Mouse (Mus musculus): ENCODE measurements around the gene Etnk2. TPM values are rescaled to one million over a fixed set of nuclear protein-coding genes. Genes with fewer than 3 reads are reported as not detected.

Gene Etnk2
- polyA plus RNA-seq, 1 experiment from 2014 or later = 1.3 TPM

DNA sequence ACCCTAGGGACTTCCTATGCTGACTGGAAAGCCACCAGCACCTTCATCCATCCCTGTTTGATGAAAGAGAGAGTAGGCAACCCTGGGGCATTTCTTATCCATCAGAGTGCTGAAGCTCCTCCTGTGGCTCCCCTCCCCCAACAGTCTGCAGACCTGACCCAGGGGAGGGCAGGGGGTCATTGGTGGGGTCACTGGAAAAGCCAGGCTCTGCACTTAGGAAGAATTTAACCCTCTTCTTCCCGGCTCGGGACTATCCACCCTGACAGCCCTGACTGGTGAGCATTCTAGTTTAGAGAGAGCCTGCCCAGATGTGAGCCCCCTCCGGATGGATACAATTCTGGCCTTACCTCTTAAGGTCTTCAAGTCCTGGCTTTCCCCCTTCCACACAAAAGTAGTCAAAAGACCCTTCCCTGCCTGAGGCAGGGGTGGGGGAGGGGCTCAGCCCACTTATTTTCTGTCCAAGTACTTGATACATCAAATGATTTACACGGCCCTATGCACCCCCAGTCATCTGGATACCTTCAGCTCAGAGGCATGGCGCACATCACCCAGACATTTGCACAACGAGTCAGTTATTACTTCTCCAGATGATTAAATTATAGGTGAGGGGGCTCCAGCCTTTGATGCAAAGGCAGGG lies 45.6 kb downstream of the Etnk2 start:
- ATAC-seq (ENCODE audit: insufficient number of reproducible peaks, low FRiP score, low TSS enrichment, low read depth) = no peak
- H3K27ac ChIP-seq (replicated peaks; ENCODE audit: low read depth, low read length) = no peak overlapping the region; the same call in 1 of the 2 replicates
- H3K4me3 ChIP-seq (ENCODE audit: low read depth, low read length) = no peak overlapping the region
- no peaks in the 10 kb centered on the region for H3K36me3 ChIP-seq (ENCODE audit: control insufficient read depth, insufficient read depth, low read length)
- no peaks in the 10 kb centered on the region for H3K9me3 ChIP-seq (ENCODE audit: control insufficient read depth, low read length)
- peak overlapping the region; percentile 8; the same call in 1 of the 2 replicates for H3K4me2 ChIP-seq (ENCODE audit: low read depth, severe bottlenecking)
- peaks cover 18% of the 10 kb centered on the region for H3K4me1 ChIP-seq (ENCODE audit: control insufficient read depth, insufficient read depth, low read length)
- H3K9ac ChIP-seq (ENCODE audit: low read length) = no peak overlapping the region; the same call in 1 of the 2 replicates
- peak; percentile 64 for DNase-seq (ENCODE audit: low spot score)
- WGBS = 1% methylated on average over 6 of the region's 6 CpGs
- H3K27me3 ChIP-seq (ENCODE audit: control insufficient read depth, insufficient read depth, low read length) = no peaks in the 10 kb centered on the region

DNA sequence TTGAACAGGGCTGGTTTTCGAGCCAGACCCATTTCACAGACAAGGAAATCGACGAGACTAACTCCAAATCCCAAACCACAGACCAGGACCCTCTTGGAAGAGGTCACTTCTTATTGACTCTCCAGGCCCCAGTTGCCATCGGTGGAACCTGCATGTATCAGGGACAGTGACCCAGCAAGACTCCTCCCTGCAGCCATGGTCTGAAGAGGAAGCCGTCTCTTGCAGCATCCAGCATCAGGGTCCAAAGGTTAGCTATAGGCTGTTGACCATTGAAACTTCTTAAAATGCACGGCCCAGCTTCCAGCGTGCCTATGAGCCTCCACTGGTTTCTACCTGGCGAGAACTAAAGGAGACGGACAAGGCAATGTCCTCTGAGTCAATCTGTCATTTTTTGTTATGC lies 46.4 kb downstream of the Etnk2 start:
- ATAC-seq (ENCODE audit: insufficient number of reproducible peaks, low FRiP score, low TSS enrichment, low read depth) = no peak
- Histone ChIP-seq H3K36me3 (ENCODE audit: control insufficient read depth, insufficient read depth, low read length) (no peaks in the 10 kb centered on the region), H3K9me3 (ENCODE audit: control insufficient read depth, low read length) (no peaks in the 10 kb centered on the region), H3K27me3 (ENCODE audit: control insufficient read depth, insufficient read depth, low read length) (no peaks in the 10 kb centered on the region), H3K27ac (replicated peaks; ENCODE audit: low read depth, low read length) (no peak overlapping the region; the same call in 1 of the 2 replicates), H3K4me1 (ENCODE audit: control insufficient read depth, insufficient read depth, low read length) (peaks cover 18% of the 10 kb centered on the region), H3K4me3 (ENCODE audit: low read depth, low read length) (no peak overlapping the region), H3K4me2 (ENCODE audit: low read depth, severe bottlenecking) (no peak overlapping the region), H3K9ac (ENCODE audit: low read length) (no peak overlapping the region)
- DNase-seq (ENCODE audit: low spot score) = no peak
- WGBS = 55% methylated on average over 9 of the region's 9 CpGs

DNA sequence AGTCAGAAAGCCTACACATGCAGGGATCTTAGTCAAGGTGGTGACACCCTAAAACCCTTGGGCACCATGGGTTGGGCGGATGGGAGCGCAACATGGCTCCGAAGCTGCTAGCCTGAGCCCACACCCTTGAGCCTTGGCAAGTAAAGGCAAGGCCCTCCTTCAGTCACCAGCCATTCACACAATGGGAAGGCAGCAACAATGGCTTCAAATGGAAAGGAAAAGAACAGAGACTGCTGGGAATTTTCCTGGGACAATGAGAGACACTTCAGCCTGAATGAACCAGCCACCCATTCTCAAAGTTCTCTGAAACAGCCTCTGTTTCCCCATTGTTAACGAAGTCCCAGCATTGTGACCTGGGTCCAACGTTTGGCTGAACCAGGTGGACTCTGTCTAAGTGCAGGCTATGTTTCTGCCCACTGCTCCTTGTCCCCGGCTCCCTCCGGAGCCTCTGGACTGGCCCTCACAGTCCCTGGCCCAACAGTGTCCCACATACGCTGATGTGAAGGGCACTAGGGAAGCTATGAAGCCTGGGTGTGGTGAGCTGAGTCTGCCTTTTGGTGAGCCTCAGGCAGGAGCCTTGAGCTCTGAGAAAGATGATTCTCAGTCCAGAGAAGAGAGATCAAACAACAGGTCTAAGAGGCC lies 48.3 kb downstream of the Etnk2 start:
- no peak overlapping the region for H3K4me2 ChIP-seq (ENCODE audit: low read depth, severe bottlenecking)

DNA sequence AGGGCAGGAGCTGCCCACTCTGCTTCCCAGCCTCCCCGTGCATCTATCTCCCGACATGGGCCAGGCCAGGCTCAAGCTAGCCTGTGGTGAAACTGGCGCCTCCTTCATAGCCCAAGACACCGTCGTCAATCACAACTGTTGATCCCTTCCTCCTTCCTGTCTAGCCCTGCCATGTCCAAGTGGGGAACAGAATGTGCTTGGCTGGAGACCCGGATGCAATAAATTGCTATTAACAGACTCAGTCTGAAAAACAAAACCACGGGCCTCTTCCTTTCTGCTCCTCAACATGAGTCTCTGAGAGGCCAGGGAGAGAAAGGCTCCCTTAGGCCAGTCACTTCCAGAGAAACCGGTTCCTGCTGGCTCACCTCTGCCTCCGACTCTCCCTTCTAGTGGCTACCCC lies 49.6 kb downstream of the Etnk2 start:
- WGBS = 54% methylated on average over 9 of the region's 9 CpGs
- DNase-seq (ENCODE audit: low spot score) (no peak), ATAC-seq (ENCODE audit: insufficient number of reproducible peaks, low FRiP score, low TSS enrichment, low read depth) (no peak)
- H3K9me3 ChIP-seq (ENCODE audit: control insufficient read depth, low read length) = no peaks in the 10 kb centered on the region
- H3K36me3 ChIP-seq (ENCODE audit: control insufficient read depth, insufficient read depth, low read length) = no peaks in the 10 kb centered on the region
- H3K4me3 ChIP-seq (ENCODE audit: low read depth, low read length) = no peak overlapping the region
- H3K4me2 ChIP-seq (ENCODE audit: low read depth, severe bottlenecking) = no peak overlapping the region
- H3K27me3 ChIP-seq (ENCODE audit: control insufficient read depth, insufficient read depth, low read length) = no peaks in the 10 kb centered on the region
- H3K27ac ChIP-seq (replicated peaks; ENCODE audit: low read depth, low read length) = no peak overlapping the region; the same call in 1 of the 2 replicates
- no peak overlapping the region for H3K9ac ChIP-seq (ENCODE audit: low read length)
- H3K4me1 ChIP-seq (ENCODE audit: control insufficient read depth, insufficient read depth, low read length) = peaks cover 25% of the 10 kb centered on the region

More for the DNA sequence above, 48.3 kb downstream of the Etnk2 start:
- Histone ChIP-seq H3K9me3 (ENCODE audit: control insufficient read depth, low read length) (no peaks in the 10 kb centered on the region), H3K4me1 (ENCODE audit: control insufficient read depth, insufficient read depth, low read length) (peaks cover 21% of the 10 kb centered on the region), H3K36me3 (ENCODE audit: control insufficient read depth, insufficient read depth, low read length) (no peaks in the 10 kb centered on the region), H3K9ac (ENCODE audit: low read length) (no peak overlapping the region), H3K4me3 (ENCODE audit: low read depth, low read length) (no peak overlapping the region), H3K27me3 (ENCODE audit: control insufficient read depth, insufficient read depth, low read length) (no peaks in the 10 kb centered on the region), H3K27ac (replicated peaks; ENCODE audit: low read depth, low read length) (no peak overlapping the region)
- no peak for DNase-seq (ENCODE audit: low spot score)
- ATAC-seq (ENCODE audit: insufficient number of reproducible peaks, low FRiP score, low TSS enrichment, low read depth) = no peak
- WGBS = 81% methylated on average over 8 of the region's 8 CpGs

DNA sequence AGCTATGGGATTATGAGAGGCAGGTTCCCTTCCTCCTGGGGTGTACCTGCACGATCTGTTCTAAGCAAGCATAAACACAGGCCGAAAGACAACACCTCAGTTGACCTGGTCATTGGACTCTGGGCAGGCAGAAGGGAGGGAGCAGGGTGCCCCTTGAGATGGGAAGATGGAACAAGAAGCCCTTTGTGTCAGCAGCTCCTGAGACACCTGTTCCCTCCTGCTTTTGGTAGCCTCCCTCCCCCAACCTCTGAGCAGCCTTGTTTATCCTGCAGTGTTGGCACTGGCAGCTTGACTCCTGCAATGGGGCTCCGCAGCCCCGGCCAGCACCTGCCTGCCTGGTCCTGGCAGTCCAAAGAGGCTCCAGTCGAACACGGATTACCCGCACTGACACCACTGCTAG lies 51.7 kb downstream of the Etnk2 start:
- H3K27ac ChIP-seq (replicated peaks; ENCODE audit: low read depth, low read length) = no peak overlapping the region
- ATAC-seq (ENCODE audit: insufficient number of reproducible peaks, low FRiP score, low TSS enrichment, low read depth) = no peak
- H3K4me2 ChIP-seq (ENCODE audit: low read depth, severe bottlenecking) = no peak overlapping the region
- WGBS = 66% methylated on average over 7 of the region's 7 CpGs
- no peak for DNase-seq (ENCODE audit: low spot score)
- peaks cover 15% of the 10 kb centered on the region for H3K4me1 ChIP-seq (ENCODE audit: control insufficient read depth, insufficient read depth, low read length)
- no peak overlapping the region for H3K9ac ChIP-seq (ENCODE audit: low read length)
- H3K36me3 ChIP-seq (ENCODE audit: control insufficient read depth, insufficient read depth, low read length) = no peaks in the 10 kb centered on the region
- H3K4me3 ChIP-seq (ENCODE audit: low read depth, low read length) = no peak overlapping the region
- H3K27me3 ChIP-seq (ENCODE audit: control insufficient read depth, insufficient read depth, low read length) = no peaks in the 10 kb centered on the region; the same call in 1 of the 2 replicates
- H3K9me3 ChIP-seq (ENCODE audit: control insufficient read depth, low read length) = no peaks in the 10 kb centered on the region

DNA sequence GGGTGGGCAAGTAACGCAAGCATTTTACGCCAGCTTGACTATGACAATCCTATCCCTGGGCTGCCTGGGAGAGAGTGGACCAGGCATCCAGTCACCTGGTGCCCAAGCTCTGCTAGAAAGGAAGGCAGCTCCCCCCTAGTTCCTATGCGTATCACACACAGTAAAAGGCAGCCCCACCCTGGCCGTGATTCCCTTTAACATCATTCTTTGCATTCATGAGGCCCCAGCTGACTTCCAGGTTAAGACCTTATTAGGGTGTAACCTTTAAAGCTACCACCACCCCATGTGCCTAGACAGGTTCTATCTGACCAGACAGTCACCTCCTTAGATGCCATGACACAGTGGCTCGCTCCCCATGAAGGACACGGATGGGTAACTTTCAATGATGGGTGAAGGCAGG lies 52.1 kb downstream of the Etnk2 start:
- H3K4me3 ChIP-seq (ENCODE audit: low read depth, low read length) = no peak overlapping the region
- no peaks in the 10 kb centered on the region for H3K9me3 ChIP-seq (ENCODE audit: control insufficient read depth, low read length)
- no peak overlapping the region for H3K9ac ChIP-seq (ENCODE audit: low read length)
- H3K4me1 ChIP-seq (ENCODE audit: control insufficient read depth, insufficient read depth, low read length) = peaks cover 17% of the 10 kb centered on the region
- no peaks in the 10 kb centered on the region for H3K36me3 ChIP-seq (ENCODE audit: control insufficient read depth, insufficient read depth, low read length)
- H3K27ac ChIP-seq (replicated peaks; ENCODE audit: low read depth, low read length) = no peak overlapping the region
- no peak overlapping the region for H3K4me2 ChIP-seq (ENCODE audit: low read depth, severe bottlenecking)
- 78% methylated on average over 6 of the region's 6 CpGs for WGBS
- no peak for DNase-seq (ENCODE audit: low spot score)
- H3K27me3 ChIP-seq (ENCODE audit: control insufficient read depth, insufficient read depth, low read length) = no peaks in the 10 kb centered on the region; the same call in 1 of the 2 replicates
- ATAC-seq (ENCODE audit: insufficient number of reproducible peaks, low FRiP score, low TSS enrichment, low read depth) = no peak

DNA sequence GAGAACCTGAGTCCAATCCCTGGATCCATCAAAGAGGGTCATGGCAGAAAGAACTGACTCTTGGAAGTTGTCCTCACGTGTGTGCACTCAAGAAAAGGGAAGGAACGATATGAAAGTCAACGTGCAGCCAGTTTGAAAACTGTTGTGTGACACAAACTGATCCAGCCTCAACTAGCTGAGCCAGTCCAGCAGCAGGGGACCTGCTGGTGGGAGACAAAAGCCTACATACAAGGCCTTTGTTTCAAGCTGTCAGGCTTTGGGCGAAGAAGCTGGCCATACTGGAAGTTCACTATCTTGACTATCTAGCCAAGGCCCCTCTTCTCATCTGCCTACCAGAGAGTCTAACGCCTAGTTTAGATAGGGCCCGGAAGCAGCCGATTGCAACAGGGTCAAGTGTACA lies 53.1 kb downstream of the Etnk2 start:
- Histone ChIP-seq H3K36me3 (ENCODE audit: control insufficient read depth, insufficient read depth, low read length) (no peaks in the 10 kb centered on the region), H3K4me3 (ENCODE audit: low read depth, low read length) (no peak overlapping the region), H3K4me1 (ENCODE audit: control insufficient read depth, insufficient read depth, low read length) (peaks cover 21% of the 10 kb centered on the region), H3K9ac (ENCODE audit: low read length) (no peak overlapping the region), H3K27me3 (ENCODE audit: control insufficient read depth, insufficient read depth, low read length) (no peaks in the 10 kb centered on the region; the same call in 1 of the 2 replicates), H3K27ac (replicated peaks; ENCODE audit: low read depth, low read length) (no peak overlapping the region), H3K9me3 (ENCODE audit: control insufficient read depth, low read length) (no peaks in the 10 kb centered on the region), H3K4me2 (ENCODE audit: low read depth, severe bottlenecking) (no peak overlapping the region)
- ATAC-seq (ENCODE audit: insufficient number of reproducible peaks, low FRiP score, low TSS enrichment, low read depth) = no peak
- 94% methylated on average over 7 of the region's 7 CpGs for WGBS
- DNase-seq (ENCODE audit: low spot score) = no peak

DNA sequence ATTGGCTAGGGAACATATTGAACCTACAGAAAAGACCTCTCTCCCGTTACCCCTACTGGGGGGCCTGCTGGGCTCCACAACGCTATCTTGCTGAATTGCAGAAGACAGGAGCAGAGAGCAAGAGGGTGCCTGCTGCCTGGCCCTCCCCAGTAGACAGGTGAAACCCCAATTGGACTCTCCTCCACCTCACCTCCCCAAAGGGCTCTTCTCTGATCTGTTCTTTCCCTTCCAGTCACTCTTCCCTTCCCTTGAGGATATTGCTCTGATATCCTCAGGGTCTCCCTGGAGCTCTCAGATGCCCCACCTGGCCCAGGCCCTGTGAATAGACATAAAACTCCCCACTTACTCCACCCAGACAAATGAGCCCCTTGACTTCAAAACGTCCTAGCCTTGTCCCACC lies 53.7 kb downstream of the Etnk2 start:
- H3K36me3 ChIP-seq (ENCODE audit: control insufficient read depth, insufficient read depth, low read length) = no peaks in the 10 kb centered on the region
- H3K27ac ChIP-seq (replicated peaks; ENCODE audit: low read depth, low read length) = no peak overlapping the region
- WGBS = 69% methylated on average over 3 of the region's 3 CpGs
- DNase-seq (ENCODE audit: low spot score) (no peak), ATAC-seq (ENCODE audit: insufficient number of reproducible peaks, low FRiP score, low TSS enrichment, low read depth) (no peak)
- H3K9me3 ChIP-seq (ENCODE audit: control insufficient read depth, low read length) = no peaks in the 10 kb centered on the region
- H3K4me1 ChIP-seq (ENCODE audit: control insufficient read depth, insufficient read depth, low read length) = peaks cover 21% of the 10 kb centered on the region
- H3K4me2 ChIP-seq (ENCODE audit: low read depth, severe bottlenecking) = no peak overlapping the region
- no peaks in the 10 kb centered on the region; the same call in 1 of the 2 replicates for H3K27me3 ChIP-seq (ENCODE audit: control insufficient read depth, insufficient read depth, low read length)
- no peak overlapping the region for H3K9ac ChIP-seq (ENCODE audit: low read length)
- no peak overlapping the region for H3K4me3 ChIP-seq (ENCODE audit: low read depth, low read length)

All from limb, embryonic 11.5 days (tissue).